Mouse (Mus musculus): Measurements from ENCODE around the gene Zbtb1. TPM values are rescaled to one million over a fixed set of nuclear protein-coding genes. Genes with fewer than 3 reads are reported as not detected.

The Zbtb1 gene
- polyA plus RNA-seq, 1 experiment from 2014 or later = 7.2 TPM

DNA sequence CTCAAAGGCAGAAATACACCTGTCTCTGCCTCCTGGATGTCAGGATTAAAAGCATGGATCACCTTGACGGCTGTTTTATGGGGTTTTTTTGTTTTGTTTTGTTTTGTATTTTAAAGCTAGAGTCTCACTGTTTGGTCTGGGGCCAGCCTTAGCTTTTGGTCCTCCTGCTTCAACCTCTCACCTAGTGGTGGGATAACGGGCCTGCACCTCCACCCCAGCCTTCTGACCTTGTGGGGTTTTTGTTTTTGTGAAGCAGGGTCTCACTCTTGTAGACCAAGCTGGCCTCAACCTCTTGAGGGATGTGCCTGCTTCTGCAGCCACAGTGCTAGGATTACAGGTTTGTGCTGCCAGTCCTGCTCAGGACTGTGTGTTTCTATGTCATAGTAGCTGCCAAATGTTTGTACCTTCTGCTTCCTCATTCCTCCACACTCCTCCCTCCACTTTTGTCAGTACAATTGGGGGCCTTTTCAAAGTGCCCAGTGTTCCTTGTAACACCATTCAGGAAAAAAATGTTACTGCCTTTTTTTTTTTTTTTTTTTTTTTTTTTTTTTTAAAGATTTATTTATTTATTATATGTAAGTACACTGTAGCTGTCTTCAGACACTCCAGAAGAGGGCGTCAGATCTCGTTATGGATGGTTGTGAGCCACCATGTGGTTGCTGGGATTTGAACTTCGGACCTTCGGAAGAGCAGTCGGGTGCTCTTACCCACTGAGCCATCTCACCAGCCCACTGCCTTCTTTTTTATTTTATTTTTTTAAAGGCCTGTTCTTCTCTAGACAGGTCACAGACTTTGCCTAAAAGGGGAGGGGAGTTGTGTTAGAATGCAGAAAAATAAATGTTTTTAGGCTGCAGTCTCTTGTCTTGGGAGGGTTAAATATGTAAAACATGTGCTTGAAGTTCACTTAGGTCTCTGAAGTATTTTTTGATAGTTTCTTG, 3.1 kb downstream of the Zbtb1 start:
- H3K4me3 ChIP-seq = no peak overlapping the region; the same call in 1 of the 2 replicates
- 70% methylated on average over 6 of the region's 7 CpGs for WGBS
- H3K9me3 ChIP-seq (replicated peaks) = no peaks in the 10 kb centered on the region
- DNase-seq (ENCODE audit: low spot score) = no peak
- peaks cover 39% of the 10 kb centered on the region for H3K4me1 ChIP-seq
- no peaks in the 10 kb centered on the region for H3K36me3 ChIP-seq
- no peak overlapping the region for H3K27ac ChIP-seq (replicated peaks)
- H3K27me3 ChIP-seq (ENCODE audit: low read depth, poor library complexity, severe bottlenecking) = no peaks in the 10 kb centered on the region

DNA sequence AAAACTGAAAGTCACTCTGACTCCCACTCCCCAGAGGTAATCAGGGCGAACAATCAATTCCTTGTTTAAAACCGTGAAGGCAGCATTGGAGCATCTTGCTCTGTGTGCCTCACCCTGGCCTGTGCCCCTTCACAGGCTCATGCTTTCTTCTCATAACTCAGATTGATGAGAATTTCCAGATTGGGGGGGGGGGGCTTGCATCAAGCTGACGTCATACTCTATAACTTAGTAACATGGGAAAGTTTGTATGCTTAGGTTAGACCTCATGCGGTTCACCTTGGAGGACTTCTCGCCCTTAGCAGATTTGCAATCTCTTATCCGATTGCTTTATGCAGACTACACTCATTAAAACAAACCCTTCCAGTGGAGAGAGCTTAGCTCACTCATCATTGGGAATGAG, 3.9 kb downstream of the Zbtb1 start:
- Histone ChIP-seq H3K27me3 (ENCODE audit: low read depth, poor library complexity, severe bottlenecking) (no peaks in the 10 kb centered on the region), H3K4me1 (peaks cover 31% of the 10 kb centered on the region), H3K27ac (replicated peaks) (no peak overlapping the region), H3K36me3 (no peaks in the 10 kb centered on the region), H3K4me3 (no peak overlapping the region), H3K9me3 (replicated peaks) (no peaks in the 10 kb centered on the region)
- 85% methylated on average over 6 of the region's 6 CpGs for WGBS
- no peak for DNase-seq (ENCODE audit: low spot score)

DNA sequence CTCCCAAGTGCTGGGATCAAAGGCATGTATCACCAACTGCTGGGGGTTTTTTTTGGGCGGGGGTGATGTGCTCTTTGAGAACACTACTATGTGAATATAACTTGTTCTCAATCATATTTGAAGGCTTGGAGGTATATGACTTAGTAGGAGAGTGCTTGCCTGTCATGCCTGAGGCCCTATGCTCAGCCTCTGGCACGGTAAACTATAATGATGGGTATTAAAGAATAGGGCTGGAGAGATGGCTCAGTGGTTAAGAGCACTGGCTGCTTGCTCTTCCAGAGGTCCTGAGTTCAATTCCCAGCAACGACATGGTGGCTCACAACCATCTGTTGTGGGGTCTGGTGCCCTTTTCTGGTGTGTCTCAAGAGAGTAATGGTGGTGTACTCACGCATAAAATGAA, 4.8 kb downstream of the Zbtb1 start:
- Histone ChIP-seq H3K4me3 (no peak overlapping the region), H3K27me3 (ENCODE audit: low read depth, poor library complexity, severe bottlenecking) (no peaks in the 10 kb centered on the region), H3K9me3 (replicated peaks) (no peaks in the 10 kb centered on the region), H3K36me3 (no peaks in the 10 kb centered on the region), H3K27ac (replicated peaks) (no peak overlapping the region), H3K4me1 (peaks cover 30% of the 10 kb centered on the region)
- 90% methylated on average over 4 of the region's 4 CpGs for WGBS
- DNase-seq (ENCODE audit: low spot score) = no peak

DNA sequence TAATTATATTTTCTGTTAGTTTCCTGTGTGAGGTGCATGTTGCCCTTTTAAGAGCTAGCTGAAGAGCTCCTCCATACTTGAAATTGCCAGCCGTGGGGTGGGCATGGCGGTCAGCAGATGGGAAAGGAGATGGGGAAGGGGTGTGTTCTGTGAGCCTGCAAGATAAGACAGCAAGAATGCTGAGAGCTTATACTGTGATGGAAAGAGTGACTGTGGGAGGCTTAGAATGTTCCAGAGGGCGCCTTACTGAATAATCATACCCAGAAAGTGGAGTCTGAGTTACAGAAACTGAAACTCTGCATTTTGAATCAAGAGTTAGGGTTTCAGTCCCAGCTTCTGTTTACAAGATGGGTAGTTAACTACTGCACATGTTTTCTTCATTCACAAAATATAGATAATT, 5.4 kb downstream of the Zbtb1 start:
- WGBS = 94% methylated on average over 3 of the region's 3 CpGs
- Histone ChIP-seq H3K27me3 (ENCODE audit: low read depth, poor library complexity, severe bottlenecking) (no peaks in the 10 kb centered on the region), H3K36me3 (peaks cover 4% of the 10 kb centered on the region), H3K27ac (replicated peaks) (no peak overlapping the region), H3K9me3 (replicated peaks) (no peaks in the 10 kb centered on the region), H3K4me1 (peaks cover 27% of the 10 kb centered on the region), H3K4me3 (no peak overlapping the region)
- no peak for DNase-seq (ENCODE audit: low spot score)

DNA sequence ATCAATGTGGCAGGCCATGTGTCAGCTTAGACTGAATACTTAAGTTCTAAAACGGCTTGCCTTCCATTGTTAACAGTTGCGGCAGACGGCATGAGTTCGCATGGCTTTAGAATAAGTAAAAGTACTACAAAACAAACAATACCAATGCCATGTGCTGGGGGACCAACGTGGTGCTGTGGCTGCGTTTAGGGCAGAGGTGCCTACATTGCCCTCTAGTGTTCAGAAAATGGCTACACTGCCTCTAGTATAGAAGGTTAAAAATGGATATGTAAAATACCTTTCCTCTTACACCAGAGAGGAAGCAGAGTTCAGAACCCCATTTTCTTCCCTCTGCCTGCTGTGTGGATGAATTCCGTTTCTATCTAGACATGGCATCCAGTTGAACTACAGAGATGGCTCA, 6.6 kb downstream of the Zbtb1 start:
- no peak overlapping the region for H3K4me3 ChIP-seq
- H3K36me3 ChIP-seq = peaks cover 14% of the 10 kb centered on the region
- no peak overlapping the region; the same call in 1 of the 2 replicates for H3K27ac ChIP-seq (replicated peaks)
- no peak for DNase-seq (ENCODE audit: low spot score)
- 52% methylated on average over 7 of the region's 7 CpGs for WGBS
- no peaks in the 10 kb centered on the region for H3K27me3 ChIP-seq (ENCODE audit: low read depth, poor library complexity, severe bottlenecking)
- no peaks in the 10 kb centered on the region for H3K9me3 ChIP-seq (replicated peaks)
- H3K4me1 ChIP-seq = peaks cover 24% of the 10 kb centered on the region

DNA sequence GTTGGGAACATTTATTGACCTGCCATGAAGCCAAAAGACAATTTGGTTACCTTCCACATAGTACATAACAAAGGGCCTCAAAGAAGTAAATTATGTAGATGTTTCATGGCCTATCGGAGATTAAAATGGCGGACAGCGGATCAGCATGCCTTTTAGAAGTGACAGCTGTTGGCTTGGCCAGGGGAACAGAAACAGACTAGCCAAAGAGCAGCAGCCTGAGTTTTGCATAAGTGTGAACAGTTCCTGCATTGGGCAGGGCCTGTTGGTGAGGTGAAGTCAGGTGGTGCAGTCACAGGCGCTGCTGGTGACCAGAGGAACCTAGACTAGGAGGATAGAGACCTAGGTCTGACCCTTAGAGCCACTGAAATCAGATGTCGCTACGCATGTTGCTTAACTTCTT, 7.0 kb downstream of the Zbtb1 start:
- Histone ChIP-seq H3K4me1 (peaks cover 20% of the 10 kb centered on the region), H3K27me3 (ENCODE audit: low read depth, poor library complexity, severe bottlenecking) (no peaks in the 10 kb centered on the region)
- WGBS = 97% methylated on average over 6 of the region's 6 CpGs

DNA sequence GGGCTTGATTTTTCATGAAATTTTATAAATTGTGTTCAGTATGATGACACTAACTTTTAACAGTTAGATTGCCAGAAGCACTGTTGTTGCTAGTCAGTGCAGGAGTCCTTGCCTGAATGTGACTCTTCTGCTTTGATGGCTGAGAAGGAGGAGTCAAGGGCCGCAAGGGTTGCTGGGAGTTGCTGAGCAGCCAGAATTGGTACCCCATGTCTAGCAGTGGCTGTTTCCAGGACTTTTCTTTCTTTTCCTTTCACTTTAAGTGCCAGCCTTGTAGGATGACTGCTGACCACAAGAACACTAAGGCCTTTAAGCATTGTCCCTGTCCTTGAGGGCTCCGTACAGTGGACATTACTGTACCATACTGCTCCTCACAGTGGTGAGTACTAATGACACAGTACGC, 7.7 kb downstream of the Zbtb1 start:
- Histone ChIP-seq H3K4me1 (peaks cover 13% of the 10 kb centered on the region), H3K9me3 (replicated peaks) (no peaks in the 10 kb centered on the region), H3K27ac (replicated peaks) (no peak overlapping the region), H3K4me3 (no peak overlapping the region), H3K27me3 (ENCODE audit: low read depth, poor library complexity, severe bottlenecking) (no peaks in the 10 kb centered on the region), H3K36me3 (peaks cover 16% of the 10 kb centered on the region)
- WGBS = 92% methylated on average over 3 of the region's 3 CpGs
- no peak for DNase-seq (ENCODE audit: low spot score)

More for the DNA sequence above, 7.0 kb downstream of the Zbtb1 start:
- Histone ChIP-seq H3K9me3 (replicated peaks) (no peaks in the 10 kb centered on the region), H3K27ac (replicated peaks) (no peak overlapping the region), H3K4me3 (no peak overlapping the region), H3K36me3 (peaks cover 14% of the 10 kb centered on the region)
- DNase-seq (ENCODE audit: low spot score) = no peak

DNA sequence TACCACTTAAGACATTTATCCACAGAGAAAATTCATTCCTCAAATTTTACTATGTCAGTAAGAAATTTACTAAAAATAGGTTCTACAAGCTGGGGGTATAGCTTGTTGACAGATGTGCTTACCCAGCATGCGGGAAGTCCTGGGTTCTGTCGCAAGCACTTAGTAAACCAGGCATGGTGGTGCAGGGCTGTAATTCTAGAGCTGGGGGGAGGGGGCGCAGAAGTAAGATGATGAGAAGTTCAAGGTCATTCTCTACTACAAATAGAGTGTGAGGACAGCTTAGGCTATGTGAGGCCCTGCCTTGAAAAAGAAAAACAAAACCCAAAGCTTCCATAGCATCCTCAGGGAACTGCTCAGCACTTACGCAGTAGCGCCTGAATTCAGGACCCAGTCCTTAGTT, 8.5 kb downstream of the Zbtb1 start:
- no peaks in the 10 kb centered on the region for H3K9me3 ChIP-seq (replicated peaks)
- H3K27me3 ChIP-seq (ENCODE audit: low read depth, poor library complexity, severe bottlenecking) = no peaks in the 10 kb centered on the region
- no peak overlapping the region for H3K4me3 ChIP-seq
- DNase-seq (ENCODE audit: low spot score) = no peak
- H3K4me1 ChIP-seq = peaks cover 9% of the 10 kb centered on the region; the same call in 1 of the 2 replicates
- 92% methylated on average over 5 of the region's 5 CpGs for WGBS
- peaks cover 24% of the 10 kb centered on the region for H3K36me3 ChIP-seq
- no peak overlapping the region for H3K27ac ChIP-seq (replicated peaks)

DNA sequence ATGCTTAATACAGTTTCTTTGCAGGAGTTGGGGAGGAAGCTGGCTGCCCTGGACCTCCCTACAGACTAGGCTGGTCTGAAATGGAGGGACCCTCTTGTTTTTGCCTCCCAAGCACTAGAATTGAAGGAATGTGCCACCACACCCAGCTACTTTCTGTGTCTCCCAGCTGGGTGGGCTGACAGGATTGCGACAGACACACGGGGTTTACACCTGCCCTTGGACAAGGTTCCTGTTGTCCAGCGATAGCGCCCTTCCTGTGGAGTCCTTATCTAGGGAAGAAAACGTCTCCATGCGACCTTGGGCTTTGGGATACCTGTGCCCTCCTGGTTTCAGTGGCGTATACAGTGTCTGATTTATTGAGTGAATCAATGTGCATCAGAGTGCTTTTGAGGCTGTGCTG, 10.1 kb downstream of the Zbtb1 start:
- Histone ChIP-seq H3K4me1 (peaks cover 3% of the 10 kb centered on the region; the same call in 1 of the 2 replicates), H3K36me3 (peaks cover 37% of the 10 kb centered on the region), H3K4me3 (no peak overlapping the region), H3K9me3 (replicated peaks) (no peaks in the 10 kb centered on the region), H3K27me3 (ENCODE audit: low read depth, poor library complexity, severe bottlenecking) (no peaks in the 10 kb centered on the region), H3K27ac (replicated peaks) (no peak overlapping the region)
- no peak for DNase-seq (ENCODE audit: low spot score)
- 91% methylated on average over 7 of the region's 7 CpGs for WGBS

DNA sequence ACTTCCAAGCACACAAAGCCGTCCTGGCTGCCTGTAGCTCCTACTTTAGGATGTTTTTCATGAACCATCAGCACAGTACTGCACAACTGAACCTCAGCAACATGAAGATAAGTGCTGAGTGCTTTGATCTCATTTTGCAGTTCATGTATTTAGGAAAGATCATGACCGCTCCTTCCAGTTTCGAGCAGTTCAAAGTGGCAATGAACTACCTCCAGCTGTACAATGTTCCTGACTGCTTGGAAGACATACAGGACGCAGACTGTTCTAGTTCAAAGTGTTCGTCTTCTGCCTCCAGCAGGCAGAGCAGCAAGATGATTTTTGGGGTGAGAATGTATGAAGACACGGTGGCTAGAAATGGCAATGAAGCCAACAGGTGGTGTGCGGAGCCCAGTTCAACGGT, 15.3 kb downstream of the Zbtb1 start:
- 96% methylated on average over 8 of the region's 8 CpGs for WGBS
- peaks cover 73% of the 10 kb centered on the region for H3K36me3 ChIP-seq
- H3K27ac ChIP-seq (replicated peaks) = no peak overlapping the region
- H3K4me1 ChIP-seq = no peaks in the 10 kb centered on the region
- no peaks in the 10 kb centered on the region for H3K9me3 ChIP-seq (replicated peaks)
- H3K4me3 ChIP-seq = no peak overlapping the region
- H3K27me3 ChIP-seq (ENCODE audit: low read depth, poor library complexity, severe bottlenecking) = no peaks in the 10 kb centered on the region
- DNase-seq (ENCODE audit: low spot score) = no peak

DNA sequence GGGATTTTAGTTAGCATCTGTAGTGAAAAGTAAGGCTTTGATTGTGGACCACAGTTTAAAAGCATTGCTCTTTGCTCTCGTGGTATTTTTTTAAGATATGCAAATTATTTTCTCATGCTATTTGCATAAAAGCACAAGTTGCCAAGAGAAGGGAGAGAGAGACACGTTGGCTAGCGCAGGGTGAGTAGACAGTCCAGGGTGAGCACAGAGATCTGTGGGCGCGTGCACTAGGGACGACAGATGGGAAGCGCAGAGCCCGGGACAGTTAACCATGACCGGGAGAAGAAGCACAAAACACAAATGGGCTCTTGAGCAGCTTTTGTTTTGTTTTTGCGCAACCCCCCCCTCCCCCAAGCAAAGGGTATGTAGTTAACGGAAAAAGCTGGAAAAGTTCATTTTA, 18.7 kb downstream of the Zbtb1 start:
- DNase-seq (ENCODE audit: low spot score) = no peak
- Histone ChIP-seq H3K4me3 (no peak overlapping the region), H3K27me3 (ENCODE audit: low read depth, poor library complexity, severe bottlenecking) (no peaks in the 10 kb centered on the region), H3K9me3 (replicated peaks) (no peaks in the 10 kb centered on the region), H3K4me1 (no peaks in the 10 kb centered on the region), H3K27ac (replicated peaks) (no peak overlapping the region), H3K36me3 (peaks cover 59% of the 10 kb centered on the region)
- 91% methylated on average over 11 of the region's 11 CpGs for WGBS

DNA sequence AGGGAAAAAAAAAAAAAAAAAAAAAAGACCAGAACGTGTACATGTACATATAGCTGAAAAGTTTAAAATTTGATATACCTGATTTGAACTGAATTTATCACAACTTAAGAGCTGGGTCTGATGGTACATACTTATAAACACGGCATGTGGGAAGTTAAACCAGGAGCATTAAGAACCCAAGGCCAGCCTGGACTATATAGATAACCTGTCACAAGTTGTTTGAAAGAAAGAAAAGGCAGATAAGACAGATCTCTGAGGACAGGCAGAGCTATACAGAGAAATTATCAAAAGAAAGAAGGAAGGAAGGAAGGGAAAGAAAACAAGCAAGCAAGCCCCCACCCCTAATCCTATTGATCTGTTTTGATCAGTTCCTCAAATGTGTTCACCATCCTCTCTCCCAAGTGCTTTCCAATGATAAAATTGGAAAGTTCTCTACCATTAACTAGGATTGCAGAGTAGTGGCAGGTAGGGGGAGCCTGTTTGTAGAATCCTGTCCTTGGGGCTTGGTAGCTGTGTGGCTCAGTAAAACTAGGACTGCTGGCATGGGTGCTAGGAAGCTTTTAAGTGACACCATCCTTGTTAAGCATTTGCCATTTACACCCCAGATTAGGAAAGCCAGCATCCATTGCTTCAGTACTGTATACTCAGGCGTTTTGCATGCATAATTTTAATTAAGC, 21.7 kb downstream of the Zbtb1 start:
- Histone ChIP-seq H3K36me3 (peaks cover 32% of the 10 kb centered on the region), H3K27me3 (ENCODE audit: low read depth, poor library complexity, severe bottlenecking) (no peaks in the 10 kb centered on the region), H3K4me1 (no peaks in the 10 kb centered on the region), H3K27ac (replicated peaks) (no peak overlapping the region), H3K9me3 (replicated peaks) (no peaks in the 10 kb centered on the region), H3K4me3 (no peak overlapping the region)
- DNase-seq (ENCODE audit: low spot score) = no peak
- 74% methylated on average over 3 of the region's 3 CpGs for WGBS

DNA sequence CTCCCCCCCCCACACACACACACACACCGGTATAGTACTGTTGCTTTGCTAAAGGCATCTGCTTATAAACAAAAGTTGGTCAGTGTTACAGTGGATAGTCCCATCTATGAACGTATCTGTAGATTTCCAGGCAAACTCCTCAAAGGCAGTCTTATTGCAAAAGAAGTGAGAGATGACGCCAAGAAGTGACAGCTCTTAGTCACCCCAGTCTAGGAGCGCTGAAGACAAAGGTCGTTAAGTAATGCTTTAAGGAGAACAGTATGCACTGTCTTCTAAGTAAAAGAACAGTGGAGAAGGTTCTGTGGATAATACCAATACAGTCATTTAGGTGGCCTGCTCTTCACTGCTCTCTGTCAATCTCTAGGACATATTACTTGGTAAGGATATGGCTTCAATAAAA, 22.9 kb downstream of the Zbtb1 start:
- 87% methylated on average over 5 of the region's 5 CpGs for WGBS
- Histone ChIP-seq H3K36me3 (peaks cover 27% of the 10 kb centered on the region), H3K9me3 (replicated peaks) (no peaks in the 10 kb centered on the region), H3K4me3 (no peak overlapping the region), H3K27ac (replicated peaks) (no peak overlapping the region), H3K27me3 (ENCODE audit: low read depth, poor library complexity, severe bottlenecking) (no peaks in the 10 kb centered on the region), H3K4me1 (no peaks in the 10 kb centered on the region)
- DNase-seq (ENCODE audit: low spot score) = no peak

Measured in midbrain, embryonic 10.5 days (tissue).